Mouse (Mus musculus) bone marrow macrophage, adult 2 months (primary cell): ENCODE measurements at regions not wholly inside any gene's neighbourhood (a gene's known extent, or its start where the extent isn't known, plus 50 kb on each side); places are given as distances from the start of the nearest gene placed in this dataset.
"Not testable (repeated sequence)": the region's sequence is repeated elsewhere in the genome, so short reads cannot be mapped to it uniquely, and the experiment has no call there.

Source experiments
- H3K27ac ChIP-seq: 2 replicates; pipeline ENCODE4 v1.5.1; 2012; ENCODE audit warnings: low read depth, low read length; ENCODE audit not compliant: insufficient read depth
- H3K4me1 ChIP-seq: 2 replicates; pipeline ENCODE4 v1.6.1; 2012; ENCODE audit warnings: low read length; ENCODE audit not compliant: control insufficient read depth, insufficient read depth
- H3K4me3 ChIP-seq: 2 replicates; pipeline ENCODE4 v1.5.1; 2012; ENCODE audit warnings: mild to moderate bottlenecking, low read length, moderate library complexity; ENCODE audit not compliant: insufficient read depth
- CTCF ChIP-seq: IDR thresholded peaks from 2 replicates; pipeline ENCODE4 v1.5.1; 2012; ENCODE audit warnings: low read depth, mild to moderate bottlenecking, low read length, moderate library complexity
- POLR2A ChIP-seq: IDR thresholded peaks from 2 replicates; pipeline ENCODE4 v1.6.1; 2012; ENCODE audit warnings: mild to moderate bottlenecking, low read depth, low read length, borderline replicate concordance

DNA sequence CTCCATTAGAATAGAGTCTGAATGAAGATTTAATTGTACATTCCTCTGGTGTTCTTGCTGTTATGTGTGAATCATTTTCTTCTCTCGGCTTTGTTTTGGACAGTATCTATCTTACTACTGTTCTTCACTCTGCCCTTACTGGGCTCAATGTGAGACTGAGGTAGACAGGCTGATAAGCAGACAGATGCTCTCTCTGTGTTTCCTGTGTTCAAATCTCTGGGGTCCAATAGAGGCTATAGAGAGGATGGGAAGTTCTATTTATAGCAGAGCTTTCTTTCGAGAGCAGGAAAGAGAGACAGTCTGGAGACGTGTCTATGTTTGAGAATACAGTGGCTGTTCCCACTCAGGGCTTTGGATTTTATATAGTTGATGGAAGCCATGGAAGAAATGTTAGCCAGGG, 140.5 kb upstream of the Tet2 start:
- Histone ChIP-seq H3K4me1 (no peaks in the 10 kb centered on the region), H3K4me3 (no peak overlapping the region), H3K27ac (no peak overlapping the region)
- TF ChIP-seq POLR2A (no peak), CTCF (no peak)

DNA sequence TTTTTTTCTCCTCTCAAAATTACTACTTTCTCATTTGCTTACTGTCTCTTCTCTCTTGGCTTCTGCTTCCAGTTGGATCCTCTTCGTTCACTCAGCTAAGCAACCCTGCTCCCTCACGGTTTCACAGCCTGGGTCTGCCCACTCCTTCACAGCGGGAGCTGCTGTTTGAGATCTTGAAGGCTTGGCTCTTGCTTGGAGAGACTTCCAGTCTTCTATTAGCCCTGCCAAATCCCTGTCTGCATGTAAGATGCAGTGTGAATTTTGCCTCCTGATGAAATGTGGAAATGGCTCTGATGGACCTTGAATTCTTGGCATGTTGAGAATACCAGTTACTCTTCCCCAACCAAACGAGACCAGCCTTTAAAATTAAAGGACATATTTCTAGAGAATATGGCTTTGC, 149.1 kb upstream of the Tet2 start:
- Histone ChIP-seq H3K4me3 (no peak overlapping the region), H3K4me1 (peaks cover 8% of the 10 kb centered on the region), H3K27ac (no peak overlapping the region)
- TF ChIP-seq POLR2A (no peak), CTCF (no peak)

DNA sequence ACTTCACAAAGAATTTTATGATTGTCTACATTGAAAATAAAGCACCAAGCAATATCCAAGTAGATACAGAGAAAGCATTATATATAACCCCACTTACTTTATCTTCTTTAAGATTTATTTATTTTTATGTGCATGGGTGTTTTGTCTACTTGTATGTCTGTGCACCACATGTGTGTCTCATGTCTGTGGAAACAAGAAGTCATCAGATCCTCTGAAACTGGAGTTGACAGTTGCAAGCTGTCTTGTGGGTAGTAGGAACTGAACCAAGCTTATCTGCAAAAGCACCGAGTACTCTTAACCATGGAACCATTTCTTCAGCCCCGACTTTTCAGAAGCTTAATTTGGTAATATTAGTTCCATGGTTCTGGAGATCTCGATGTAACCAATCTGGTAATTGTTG, 151.2 kb upstream of the Tet2 start:
- H3K4me1 ChIP-seq = peaks cover 12% of the 10 kb centered on the region
- H3K4me3 ChIP-seq = no peak overlapping the region
- H3K27ac ChIP-seq = no peak overlapping the region
- TF ChIP-seq POLR2A (no peak), CTCF (no peak)

DNA sequence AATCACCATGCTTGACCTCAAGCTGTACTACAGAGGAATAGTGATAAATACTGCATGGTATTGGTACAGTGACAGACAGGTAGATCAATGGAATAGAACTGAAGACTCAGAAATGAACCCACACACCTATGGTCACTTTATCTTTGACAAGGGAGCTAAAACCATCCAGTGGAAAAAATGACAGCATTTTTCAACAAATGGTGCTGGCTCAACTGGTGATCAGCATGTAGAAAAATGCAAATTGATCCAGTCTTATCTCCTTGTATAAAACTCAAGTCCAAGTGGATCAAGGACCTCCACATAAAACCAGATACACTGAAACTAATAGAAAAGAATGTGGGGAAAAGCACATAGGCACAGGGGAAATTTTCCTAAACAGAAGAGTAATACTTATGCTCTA, 159.9 kb upstream of the Tet2 start:
- not testable (repeated sequence) for H3K27ac ChIP-seq, H3K4me1 ChIP-seq, H3K4me3 ChIP-seq

DNA sequence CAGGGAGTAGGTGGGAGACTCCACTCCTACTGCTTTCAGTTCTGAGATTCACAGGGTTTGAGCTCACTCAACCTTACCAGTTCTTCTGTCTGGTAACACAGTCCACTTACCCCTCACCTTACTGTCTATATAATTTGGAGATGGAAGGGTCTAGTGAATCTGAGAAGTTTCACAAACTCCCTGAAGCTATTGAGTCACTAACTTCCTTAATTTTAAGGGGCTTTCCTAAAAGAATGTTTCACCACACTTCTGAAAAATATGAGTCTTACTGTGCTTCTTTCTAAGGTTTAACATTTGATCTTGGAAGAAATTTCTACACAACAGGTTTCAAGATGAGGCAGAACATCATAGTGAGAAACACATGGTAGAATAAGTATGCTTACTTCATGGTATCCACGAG, 166.6 kb upstream of the Tet2 start:
- Histone ChIP-seq H3K4me3 (no peak overlapping the region), H3K27ac (no peak overlapping the region), H3K4me1 (peaks cover 7% of the 10 kb centered on the region)
- TF ChIP-seq POLR2A = no peak
- TF ChIP-seq CTCF = no peak

DNA sequence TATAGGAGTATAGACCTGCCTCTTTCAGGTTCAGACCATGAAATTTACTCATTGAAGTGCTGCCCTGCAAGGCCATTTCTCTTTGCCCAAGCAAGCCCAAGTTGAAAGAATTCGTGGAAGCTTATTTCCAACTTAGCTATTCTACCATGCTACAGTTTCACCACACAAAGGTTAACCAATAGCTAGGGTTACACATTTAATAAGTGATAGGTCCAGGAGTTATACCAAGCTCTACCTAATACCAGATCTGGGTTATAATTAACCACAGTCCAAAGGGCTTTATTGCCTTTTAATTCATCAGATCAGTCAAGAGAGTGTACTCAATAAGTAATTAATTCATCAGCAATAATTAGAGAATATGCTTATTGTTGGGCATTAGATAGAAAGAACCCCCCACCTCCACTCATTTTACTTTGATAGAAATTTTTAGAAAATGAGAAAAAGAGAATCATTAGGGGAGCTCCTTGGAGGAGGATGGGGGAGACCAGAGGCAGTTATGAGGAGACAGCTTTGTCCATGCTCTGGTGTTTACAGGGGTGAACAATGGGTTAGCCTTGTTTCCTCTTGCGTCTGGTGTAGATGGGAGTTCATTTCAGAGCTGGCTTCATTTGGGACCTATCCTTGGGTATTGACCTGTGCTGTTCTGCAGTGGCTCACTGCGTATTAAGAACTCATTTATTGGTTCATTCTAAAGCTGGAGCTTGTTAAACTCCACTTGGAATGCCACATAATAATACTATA, 177.8 kb upstream of the Tet2 start:
- peaks cover 4% of the 10 kb centered on the region; the same call in 1 of the 2 replicates for H3K4me1 ChIP-seq
- H3K4me3 ChIP-seq = no peak overlapping the region
- TF ChIP-seq POLR2A (no peak), CTCF (no peak)
- H3K27ac ChIP-seq = no peak overlapping the region

DNA sequence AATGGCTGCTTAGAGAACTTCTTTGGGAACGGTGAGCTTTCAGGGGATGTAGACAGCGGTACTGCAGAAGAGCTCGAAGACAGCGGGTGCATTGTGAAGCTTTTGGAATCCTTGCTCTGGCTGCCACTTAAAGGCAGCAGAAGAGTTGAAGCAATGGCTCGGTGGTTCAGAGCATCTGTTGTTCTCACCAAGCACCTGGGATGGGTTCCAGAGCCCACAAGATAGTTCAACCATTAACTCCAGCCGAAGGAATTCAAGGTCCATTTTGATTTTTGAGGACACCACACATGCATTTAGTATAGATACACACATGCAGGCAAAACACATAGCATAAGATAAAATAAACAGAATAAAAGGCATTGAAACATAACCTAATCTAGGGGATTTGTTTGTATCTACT, 181.9 kb upstream of the Tet2 start:
- TF ChIP-seq CTCF (no peak), POLR2A (no peak)
- Histone ChIP-seq H3K4me1 (peaks cover 4% of the 10 kb centered on the region; the same call in 1 of the 2 replicates), H3K4me3 (no peak overlapping the region), H3K27ac (no peak overlapping the region)

DNA sequence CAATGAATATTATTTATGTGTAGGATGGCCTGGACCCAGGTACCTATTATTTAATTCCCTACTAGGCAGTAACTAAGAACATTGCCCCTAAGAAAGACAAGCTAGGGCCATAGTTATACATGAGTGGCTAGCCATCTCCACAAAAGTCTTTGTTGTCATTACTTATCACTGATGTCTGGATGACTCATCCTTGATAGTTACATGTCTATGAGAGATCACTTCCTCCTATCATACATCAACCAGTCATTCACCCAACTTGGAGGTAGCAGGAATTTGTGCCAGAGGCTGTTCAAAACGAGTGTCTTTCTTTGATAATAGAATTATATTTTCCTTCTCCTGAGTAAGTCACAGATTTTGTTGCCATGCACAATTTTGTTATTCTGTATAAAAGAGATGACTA, 190.7 kb upstream of the Tet2 start:
- H3K4me3 ChIP-seq = no peak overlapping the region
- no peak overlapping the region for H3K27ac ChIP-seq
- no peaks in the 10 kb centered on the region for H3K4me1 ChIP-seq
- TF ChIP-seq POLR2A = no peak
- no peak for TF ChIP-seq CTCF

DNA sequence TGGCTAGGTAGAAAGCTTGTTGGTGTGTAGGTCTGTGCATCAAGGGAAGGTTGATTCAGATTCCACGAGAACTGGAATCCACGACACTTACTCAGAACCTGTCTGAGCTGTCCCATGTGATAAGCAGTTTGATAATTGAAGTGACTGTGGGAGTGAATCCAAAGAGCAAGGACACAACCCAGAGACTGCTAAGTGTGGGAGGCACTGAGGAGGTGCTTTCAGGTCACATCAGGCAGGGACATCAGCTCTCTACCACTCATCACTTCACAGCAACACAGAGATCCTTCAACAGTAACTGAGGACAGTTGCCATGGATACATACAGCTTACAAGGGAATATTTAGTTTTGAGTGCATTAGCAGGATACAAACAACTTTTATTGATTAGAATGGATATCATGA, 194.0 kb upstream of the Tet2 start:
- no peak for TF ChIP-seq POLR2A
- no peak for TF ChIP-seq CTCF
- H3K4me3 ChIP-seq = no peak overlapping the region
- H3K27ac ChIP-seq = no peak overlapping the region
- no peaks in the 10 kb centered on the region for H3K4me1 ChIP-seq

DNA sequence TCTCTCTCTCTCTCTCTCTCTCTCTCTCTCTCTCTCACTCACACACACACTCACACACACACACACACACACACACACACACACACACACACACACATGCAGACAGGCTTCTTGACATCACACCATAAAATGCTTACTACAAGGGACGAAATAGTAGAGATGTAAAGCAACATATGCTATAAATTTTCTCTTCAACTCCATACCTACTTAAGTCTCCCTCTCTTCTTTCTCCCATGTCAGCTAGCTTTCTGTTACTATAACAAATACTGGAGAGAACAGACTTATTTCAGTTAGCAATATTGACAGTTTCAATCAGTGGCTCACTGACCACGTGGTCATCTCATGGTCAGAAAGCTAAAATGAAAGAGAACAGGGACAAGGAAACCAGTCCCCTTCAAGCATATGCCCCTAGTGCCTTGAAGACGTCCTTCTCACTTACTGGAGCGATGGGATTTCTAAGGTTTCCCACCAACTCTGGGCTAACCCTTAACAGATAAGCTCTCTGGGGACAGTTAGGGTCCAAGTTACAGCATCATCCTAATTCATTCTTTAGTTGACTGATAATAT, 199.7 kb upstream of the Tet2 start:
- H3K27ac ChIP-seq = no peak overlapping the region
- TF ChIP-seq CTCF = no peak
- no peak for TF ChIP-seq POLR2A
- H3K4me1 ChIP-seq = no peaks in the 10 kb centered on the region
- H3K4me3 ChIP-seq = no peak overlapping the region
